Mouse (Mus musculus): ENCODE measurements at regions not wholly inside any gene's neighbourhood (a gene's known extent, or its start where the extent isn't known, plus 50 kb on each side); places are given as distances from the start of the nearest gene placed in this dataset.

- H3K36me3 ChIP-seq (ENCODE audit: control insufficient read depth, insufficient read depth, low read length), result no peaks in the 10 kb centered on the region
- 61% methylated on average over 4 of the region's 4 CpGs for WGBS
- no peaks in the 10 kb centered on the region for H3K4me1 ChIP-seq (ENCODE audit: control insufficient read depth in 2 of 2, insufficient read depth in 2 of 2, low read length in 2 of 2)
- H3K27ac ChIP-seq (replicated peaks in 1 of 2; ENCODE audit: control insufficient read depth in 1 of 2, insufficient read depth in 1 of 2, low read depth in 2 of 2, low read length in 2 of 2), result no peak overlapping the region
- H3K9me3 ChIP-seq (ENCODE audit: control insufficient read depth, low read length), result no peaks in the 10 kb centered on the region
- no peaks in the 10 kb centered on the region for H3K27me3 ChIP-seq (ENCODE audit: control insufficient read depth, insufficient read depth, low read length)
- no peak overlapping the region for H3K4me3 ChIP-seq (ENCODE audit: control insufficient read depth in 1 of 2, insufficient read depth in 1 of 2, low read depth in 1 of 2, low read length in 2 of 2)
- no peak overlapping the region for H3K4me2 ChIP-seq (ENCODE audit: low read length)
- no peak for ATAC-seq (ENCODE audit: insufficient number of reproducible peaks, insufficient read depth, low FRiP score, low read depth)
- no peak overlapping the region for H3K9ac ChIP-seq (ENCODE audit: low read length)
Measured at GRCm38 (mm10) chr15:92839611-92840010, 435.4 kb downstream of the Gxylt1 start.

DNA sequence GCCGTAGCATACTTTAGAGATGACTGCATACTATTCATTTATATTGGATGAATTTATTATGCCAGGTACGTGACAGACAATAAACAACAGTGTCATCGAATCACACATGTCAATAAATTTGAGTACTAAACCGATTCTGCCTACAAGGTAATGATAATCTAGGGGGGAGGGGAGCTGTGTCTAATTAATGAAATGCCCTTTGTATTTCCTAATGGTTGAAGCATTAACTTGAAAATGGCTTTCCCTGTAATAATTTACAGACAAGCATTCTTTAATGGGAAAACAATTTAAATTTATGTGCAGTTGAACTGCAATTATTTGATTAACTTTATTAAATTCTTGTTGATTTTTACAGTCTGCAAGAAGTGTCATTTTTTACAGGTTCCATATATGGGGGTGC, 429.5 kb downstream of the Pdzrn4 start:
- H3K4me1 ChIP-seq (ENCODE audit: control insufficient read depth in 2 of 2, insufficient read depth in 2 of 2, low read length in 2 of 2), result no peaks in the 10 kb centered on the region
- H3K27me3 ChIP-seq (ENCODE audit: control insufficient read depth, insufficient read depth, low read length), result no peaks in the 10 kb centered on the region
- no peak overlapping the region for H3K9ac ChIP-seq (ENCODE audit: low read length)
- 78% methylated on average over 4 of the region's 4 CpGs for WGBS
- H3K4me3 ChIP-seq (ENCODE audit: control insufficient read depth in 1 of 2, insufficient read depth in 1 of 2, low read depth in 1 of 2, low read length in 2 of 2), result no peak overlapping the region
- H3K36me3 ChIP-seq (ENCODE audit: control insufficient read depth, insufficient read depth, low read length), result no peaks in the 10 kb centered on the region
- no peak overlapping the region for H3K4me2 ChIP-seq (ENCODE audit: low read length)
- no peaks in the 10 kb centered on the region for H3K9me3 ChIP-seq (ENCODE audit: control insufficient read depth, low read length)
- no peak for ATAC-seq (ENCODE audit: insufficient number of reproducible peaks, insufficient read depth, low FRiP score, low read depth)
- no peak overlapping the region for H3K27ac ChIP-seq (replicated peaks in 1 of 2; ENCODE audit: control insufficient read depth in 1 of 2, insufficient read depth in 1 of 2, low read depth in 2 of 2, low read length in 2 of 2)
